Mouse (Mus musculus): ENCODE measurements at regions not wholly inside any gene's neighbourhood (a gene's known extent, or its start where the extent isn't known, plus 50 kb on each side); places are given as distances from the start of the nearest gene placed in this dataset.

GRCm38 (mm10) chr9:84913321-84913720 lies 399.3 kb upstream of the Gm11114 start:
- DNase-seq (ENCODE audit: low spot score): no peak
- intact Hi-C loops (cut with DNase I): no loop called here

- no peak for DNase-seq (ENCODE audit: low spot score)
- intact Hi-C loops (cut with DNase I): no loop called here
These were observed 390.3 kb upstream of the Gm11114 start for GRCm38 (mm10) chr9:84922306-84922705.

GRCm38 (mm10) chr9:84923966-84924365 lies 388.6 kb upstream of the Gm11114 start:
- no peak for DNase-seq (ENCODE audit: low spot score)
- intact Hi-C loops (cut with DNase I): no loop called here

GRCm38 (mm10) chr9:84936291-84937055 lies 376.1 kb upstream of the Gm11114 start:
- intact Hi-C loops (cut with DNase I): no loop called here
- no peak for DNase-seq (ENCODE audit: low spot score)

- intact Hi-C loops (cut with DNase I): no loop called here
- no peak for DNase-seq (ENCODE audit: low spot score)
These were observed 345.9 kb upstream of the Gm11114 start for GRCm38 (mm10) chr9:84966558-84967154.

GRCm38 (mm10) chr9:84969975-84970608 lies 342.5 kb upstream of the Gm11114 start:
- intact Hi-C loops (cut with DNase I): no loop called here
- no peak for DNase-seq (ENCODE audit: low spot score)

GRCm38 (mm10) chr9:84977470-84977869 lies 335.1 kb upstream of the Gm11114 start:
- no peak for DNase-seq (ENCODE audit: low spot score)
- intact Hi-C loops (cut with DNase I): no loop called here

GRCm38 (mm10) chr9:85003414-85003813 lies 309.2 kb upstream of the Gm11114 start:
- no peak for DNase-seq (ENCODE audit: low spot score)
- intact Hi-C loops (cut with DNase I): no loop called here

- no peak for DNase-seq (ENCODE audit: low spot score)
These were observed 301.2 kb upstream of the Gm11114 start for GRCm38 (mm10) chr9:85011361-85011760.

GRCm38 (mm10) chr9:85048112-85048978 lies 264.2 kb upstream of the Gm11114 start:
- no peak for DNase-seq (ENCODE audit: low spot score)
- intact Hi-C loops (cut with DNase I): no loop called here

More at GRCm38 (mm10) chr9:85011361-85011760, 301.2 kb upstream of the Gm11114 start:
- intact Hi-C loops (cut with DNase I): no loop called here

- no peak for DNase-seq (ENCODE audit: low spot score)
- intact Hi-C loops (cut with DNase I): no loop called here
These were observed 260.0 kb upstream of the Gm11114 start for GRCm38 (mm10) chr9:85052526-85052925.

- intact Hi-C loops (cut with DNase I): no loop called here
- DNase-seq (ENCODE audit: low spot score): no peak
These were observed 232.6 kb upstream of the Gm11114 start for GRCm38 (mm10) chr9:85079975-85080374.

- intact Hi-C loops (cut with DNase I): no loop called here
- no peak for DNase-seq (ENCODE audit: low spot score)
These were observed 223.8 kb upstream of the Gm11114 start for GRCm38 (mm10) chr9:85088556-85089338.

- intact Hi-C loops (cut with DNase I): no loop called here
- DNase-seq (ENCODE audit: low spot score): no peak
These were observed 222.3 kb upstream of the Gm11114 start for GRCm38 (mm10) chr9:85090297-85090696.

GRCm38 (mm10) chr9:85095234-85095633 lies 217.3 kb upstream of the Gm11114 start:
- intact Hi-C loops (cut with DNase I): no loop called here
- no peak for DNase-seq (ENCODE audit: low spot score)

GRCm38 (mm10) chr9:85096520-85096919 lies 216.1 kb upstream of the Gm11114 start:
- no peak for DNase-seq (ENCODE audit: low spot score)
- intact Hi-C loops (cut with DNase I): no loop called here

GRCm38 (mm10) chr9:85112928-85113327 lies 199.6 kb upstream of the Gm11114 start:
- intact Hi-C loops (cut with DNase I): no loop called here

GRCm38 (mm10) chr9:85114234-85114633 lies 198.3 kb upstream of the Gm11114 start:
- DNase-seq (ENCODE audit: low spot score): no peak
- intact Hi-C loops (cut with DNase I): no loop called here

More at GRCm38 (mm10) chr9:85112928-85113327, 199.6 kb upstream of the Gm11114 start:
- DNase-seq (ENCODE audit: low spot score): no peak

- intact Hi-C loops (cut with DNase I): no loop called here
These were observed 192.5 kb upstream of the Gm11114 start for GRCm38 (mm10) chr9:85120061-85120460.

More at GRCm38 (mm10) chr9:85120061-85120460, 192.5 kb upstream of the Gm11114 start:
- DNase-seq (ENCODE audit: low spot score): no peak

Data from heart, postnatal 25 days (tissue).